Mouse (Mus musculus) adrenal gland, postnatal 14 days (tissue): Measurements from ENCODE around the gene Prmt1. TPM values are rescaled to one million over a fixed set of nuclear protein-coding genes. Genes with fewer than 3 reads are reported as not detected.
"Not testable (repeated sequence)": the region's sequence is repeated elsewhere in the genome, so short reads cannot be mapped to it uniquely, and the experiment has no call there.

Experiments
- DNase-seq: peaks from one replicate; pipeline ENCODE4 v3.0.0; 2021; ENCODE audit warnings: mixed read lengths
- long read RNA-seq, 2 experiments: library from polyadenylated mRNA; stranded (forward); transcript quantifications; one replicate each; pipeline ENCODE4 v2.0.0; 2021
- total RNA-seq: library from RNA; stranded (reverse); gene quantifications from 2 replicates; pipeline ENCODE4 v1.2.3, GENCODE M21; 2021

Prmt1 gene
- 224 and 250 TPM in 2 replicates for total RNA-seq
- long read RNA-seq, experiment 1, transcript Prmt1-203 (10 exons, 2,147 nt) = major isoform, 49 of 67 reads
- long read RNA-seq, experiment 1, partial matches to known transcripts = 3 of 67 reads
- long read RNA-seq, experiment 1, other reads (novel, unspliced or antisense) = 11 of 67 reads
- long read RNA-seq, experiment 2, transcript Prmt1-203 (10 exons, 2,147 nt) = major isoform, 27 of 35 reads
- long read RNA-seq, experiment 2, partial matches to known transcripts = 1 of 35 reads
- long read RNA-seq, experiment 2, other reads (novel, unspliced or antisense) = 4 of 35 reads

DNA sequence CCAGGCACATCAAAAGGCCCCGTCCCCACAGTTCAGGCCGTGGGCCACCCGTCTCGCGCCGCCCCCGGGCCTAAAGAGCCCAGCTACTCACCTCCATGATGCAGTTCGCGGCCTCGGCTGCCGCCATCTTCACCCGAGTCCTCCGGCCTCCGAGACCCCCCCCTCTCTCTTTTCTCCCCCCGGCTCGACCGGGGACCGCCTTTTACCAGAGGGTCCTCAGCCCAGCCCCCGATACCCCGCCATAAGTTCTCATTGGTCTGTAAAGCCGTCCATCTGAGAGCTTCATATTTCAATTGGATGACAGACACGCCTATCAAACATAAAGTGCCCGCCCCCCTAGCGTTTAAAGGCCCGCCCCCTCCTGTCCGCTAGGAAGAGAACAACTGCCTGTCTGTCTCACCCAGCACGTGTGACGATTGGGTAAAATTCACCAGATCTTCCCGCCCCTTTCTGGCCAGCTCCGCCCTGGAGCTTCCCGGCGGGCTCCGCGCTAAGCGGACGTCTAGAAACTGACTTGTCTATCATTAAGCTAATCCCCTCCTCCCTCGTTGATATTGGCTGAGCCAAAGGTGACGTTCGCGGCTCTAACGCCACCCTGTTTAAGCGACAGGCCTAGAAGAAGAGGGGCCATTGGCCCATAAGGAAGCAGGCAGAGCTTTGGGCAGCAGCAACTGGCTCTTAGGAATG is at the start of gene Prmt1:
Prmt1 (minus strand) TSS at position 377 of the 687 bp plus-strand sequence.
- DNase-seq = peak; percentile 97

- DNase-seq = no peak
Observed at GRCm38 (mm10) chr7:45035631-45036030, 49.3 kb upstream of the Prmt1 start.

- DNase-seq = no peak
Observed at GRCm38 (mm10) chr7:45033722-45034359, 47.5 kb upstream of the Prmt1 start.

DNA sequence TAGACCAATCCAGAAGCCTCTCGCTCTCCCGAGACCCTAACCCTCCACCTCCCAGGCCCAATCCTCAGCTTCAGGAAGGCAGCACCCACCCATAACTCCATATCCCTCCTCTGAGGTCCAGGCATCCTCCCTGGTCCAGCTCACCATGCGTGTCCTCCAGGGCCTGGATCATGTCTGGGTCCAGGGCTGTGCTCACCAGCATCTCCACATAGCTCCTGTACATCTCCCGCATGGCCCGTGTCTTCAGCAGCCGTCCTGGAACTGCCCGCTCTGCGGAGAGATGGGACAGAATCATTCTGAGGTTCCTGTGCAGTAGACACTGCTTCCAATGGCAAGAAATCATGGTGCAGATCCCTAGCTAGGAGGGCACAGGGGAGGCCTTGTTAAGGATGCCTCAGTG is 44.5 kb upstream of the Prmt1 start:
- DNase-seq = no peak

- no peak for DNase-seq
Observed at GRCm38 (mm10) chr7:45029995-45030394, 43.6 kb upstream of the Prmt1 start.

- no peak for DNase-seq
Observed at GRCm38 (mm10) chr7:45028351-45028750, 42.0 kb upstream of the Prmt1 start.

GRCm38 (mm10) chr7:45027761-45028160 is 41.4 kb upstream of the Prmt1 start:
- no peak for DNase-seq

DNA sequence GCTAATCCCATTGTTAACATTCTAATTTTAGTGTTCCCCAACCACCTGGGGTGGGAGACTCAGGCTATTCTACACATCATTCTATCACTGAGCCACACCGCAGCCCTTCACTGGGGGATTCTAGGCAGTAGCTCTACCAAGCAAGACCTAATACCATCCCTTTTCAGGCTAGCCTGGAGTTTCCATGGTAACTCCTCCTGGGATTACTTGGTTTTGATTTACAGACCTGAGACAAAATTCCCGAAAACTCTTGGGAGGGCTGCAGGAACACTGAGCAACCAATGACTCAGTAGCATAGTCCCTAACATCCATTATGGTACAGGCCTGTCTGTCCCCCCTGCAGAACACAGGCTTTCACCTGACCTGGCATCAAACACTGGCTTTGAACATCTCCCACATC is 39.9 kb upstream of the Prmt1 start:
- no peak for DNase-seq

- peak; percentile 79 for DNase-seq
Observed at GRCm38 (mm10) chr7:45025601-45026220, 39.3 kb upstream of the Prmt1 start.

DNA sequence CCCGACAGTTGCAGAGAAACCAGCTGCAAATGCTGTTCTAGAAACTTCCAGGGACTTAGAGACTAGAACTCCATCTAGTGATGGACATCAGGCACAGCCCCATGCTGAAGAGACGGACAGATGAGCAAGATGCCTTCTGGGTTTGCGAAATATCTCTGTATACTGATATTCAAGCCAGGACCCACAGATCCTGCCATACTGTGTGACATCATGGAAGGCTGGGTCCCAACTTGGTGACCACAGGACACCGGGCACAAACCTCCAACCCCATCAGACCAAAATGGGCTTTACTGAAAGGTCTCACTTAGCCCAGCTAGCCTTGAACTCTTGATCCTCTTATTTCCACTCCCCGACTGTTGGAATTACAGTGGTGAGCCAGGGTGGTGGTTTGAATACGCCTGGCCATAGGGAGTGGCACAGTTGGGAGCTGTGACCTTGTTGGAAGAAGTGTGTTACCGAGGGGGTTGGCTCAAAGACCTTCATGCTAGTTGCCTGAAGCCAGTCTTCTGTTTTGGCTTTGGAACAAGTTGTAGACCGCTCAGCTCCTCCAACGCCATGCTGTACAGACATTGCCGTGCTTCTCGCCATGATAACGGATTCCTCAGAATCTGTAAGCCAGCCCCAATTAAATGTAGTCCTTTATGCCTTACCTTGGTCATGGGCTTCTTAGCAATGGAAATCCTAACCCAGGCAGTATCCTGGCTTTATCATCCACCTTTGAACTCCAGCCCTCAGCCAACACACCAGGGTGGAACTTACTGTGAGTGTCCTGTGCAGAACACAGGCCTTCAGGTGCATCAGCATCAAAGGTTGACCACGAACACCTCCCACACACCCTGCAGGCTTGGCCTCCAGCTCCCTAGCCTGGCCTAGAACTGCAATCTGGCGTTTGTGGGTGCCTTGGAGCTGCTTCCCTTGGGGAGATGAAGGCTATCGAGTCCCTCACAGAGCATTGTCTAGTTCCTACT is 38.2 kb upstream of the Prmt1 start:
- no peak for DNase-seq

DNA sequence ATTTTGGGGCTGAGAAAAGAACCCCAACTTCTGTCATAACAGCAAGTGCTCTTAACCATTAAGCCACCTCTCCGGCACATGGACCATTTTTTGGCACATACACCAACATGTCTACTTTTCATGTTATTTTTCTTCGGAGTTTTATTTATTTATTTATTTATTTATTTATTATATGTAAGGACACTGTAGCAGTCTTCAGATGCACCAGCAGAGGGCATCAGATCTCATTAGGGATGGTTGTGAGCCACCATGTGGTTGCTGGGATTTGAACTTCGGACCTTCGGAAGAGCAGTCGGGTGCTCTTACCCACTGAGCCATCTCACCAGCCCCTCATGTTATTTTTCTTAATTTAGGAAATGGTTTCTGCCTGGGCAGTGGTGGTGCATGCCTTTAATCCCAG is 37.3 kb upstream of the Prmt1 start:
- DNase-seq = not testable (repeated sequence)

- DNase-seq = no peak
Observed at GRCm38 (mm10) chr7:45020225-45020624, 33.9 kb upstream of the Prmt1 start.

DNA sequence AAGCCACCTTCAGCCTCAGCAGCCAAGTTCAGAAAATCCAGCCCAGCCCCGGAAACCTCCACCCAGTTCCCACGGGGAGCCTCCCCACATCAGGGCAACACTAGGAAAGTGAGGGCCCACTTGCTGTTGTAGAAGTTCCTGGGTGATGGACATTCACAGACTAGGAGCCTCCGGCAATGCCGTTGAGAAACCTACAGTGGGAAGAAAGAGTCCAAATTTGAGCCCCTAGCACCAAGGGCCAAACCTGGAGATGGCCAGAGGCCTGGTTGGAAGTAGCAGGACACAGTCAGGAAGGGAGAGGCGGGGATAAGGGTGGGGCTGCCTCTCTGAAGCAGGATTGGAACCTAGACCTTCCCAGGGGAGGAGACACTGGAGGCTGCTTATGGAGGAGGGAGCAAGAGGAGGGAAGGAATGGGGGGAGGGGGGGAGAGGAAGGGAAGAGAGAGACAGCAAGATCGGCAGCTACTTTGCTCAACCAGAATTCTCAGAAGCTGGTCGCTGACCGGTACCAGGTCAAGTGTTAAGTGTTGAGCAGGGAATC is 32.7 kb upstream of the Prmt1 start:
- peak; percentile 58 for DNase-seq

DNA sequence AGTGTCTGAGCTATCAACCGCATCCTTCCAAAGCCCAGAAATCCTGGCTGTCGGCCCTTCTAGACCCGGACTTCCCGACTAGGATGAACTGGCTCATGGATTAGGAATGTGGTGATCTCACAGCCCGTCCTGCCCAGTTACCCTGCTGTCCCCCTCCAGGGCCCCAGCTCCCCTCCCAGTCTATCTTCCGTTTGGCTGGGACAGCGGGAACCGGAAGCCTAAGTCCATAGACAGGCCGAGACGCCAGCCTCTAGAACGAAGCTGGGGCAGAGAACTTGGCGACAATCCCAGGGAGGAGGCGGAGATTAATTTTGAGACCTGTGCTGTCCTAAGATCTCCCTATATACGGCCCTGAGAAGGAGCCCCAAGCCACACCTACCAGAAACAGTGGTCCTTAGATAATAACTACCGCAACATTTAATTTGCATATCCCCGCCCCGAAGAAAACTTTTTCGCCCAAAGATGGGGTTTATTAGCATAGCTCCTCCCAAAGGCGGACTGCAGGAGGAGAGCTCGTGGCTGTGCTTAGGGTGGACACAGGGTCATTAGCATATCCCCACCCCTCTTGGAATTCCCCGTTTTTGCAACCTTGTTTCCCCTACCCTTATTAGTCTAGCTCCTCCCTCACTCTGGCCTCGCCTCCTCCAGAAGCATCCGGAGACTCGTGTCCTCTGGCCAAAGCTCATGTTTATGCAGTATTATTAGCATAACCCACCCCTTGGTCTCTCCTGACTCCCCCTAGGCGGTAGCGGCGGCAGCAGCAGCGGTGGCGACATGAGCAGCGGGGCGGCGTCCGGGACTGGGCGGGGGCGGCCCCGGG is 31.1 kb upstream of the Prmt1 start, which contains the start of gene Rras:
Rras (plus strand) TSS at position 720 of the 820 bp plus-strand sequence.
- DNase-seq = peak; percentile 93

GRCm38 (mm10) chr7:45016761-45017160 is 30.4 kb upstream of the Prmt1 start:
- DNase-seq = no peak

- DNase-seq = peak; percentile 99
Observed at GRCm38 (mm10) chr7:45015957-45016612, 29.7 kb upstream of the Prmt1 start, which contains the start of gene Scaf1. Scaf1 (minus strand) TSS chr7:45016363.

GRCm38 (mm10) chr7:45015344-45015956 is 29.1 kb upstream of the Prmt1 start:
- DNase-seq = no peak

GRCm38 (mm10) chr7:45014096-45014451 is 27.7 kb upstream of the Prmt1 start:
- no peak for DNase-seq

DNA sequence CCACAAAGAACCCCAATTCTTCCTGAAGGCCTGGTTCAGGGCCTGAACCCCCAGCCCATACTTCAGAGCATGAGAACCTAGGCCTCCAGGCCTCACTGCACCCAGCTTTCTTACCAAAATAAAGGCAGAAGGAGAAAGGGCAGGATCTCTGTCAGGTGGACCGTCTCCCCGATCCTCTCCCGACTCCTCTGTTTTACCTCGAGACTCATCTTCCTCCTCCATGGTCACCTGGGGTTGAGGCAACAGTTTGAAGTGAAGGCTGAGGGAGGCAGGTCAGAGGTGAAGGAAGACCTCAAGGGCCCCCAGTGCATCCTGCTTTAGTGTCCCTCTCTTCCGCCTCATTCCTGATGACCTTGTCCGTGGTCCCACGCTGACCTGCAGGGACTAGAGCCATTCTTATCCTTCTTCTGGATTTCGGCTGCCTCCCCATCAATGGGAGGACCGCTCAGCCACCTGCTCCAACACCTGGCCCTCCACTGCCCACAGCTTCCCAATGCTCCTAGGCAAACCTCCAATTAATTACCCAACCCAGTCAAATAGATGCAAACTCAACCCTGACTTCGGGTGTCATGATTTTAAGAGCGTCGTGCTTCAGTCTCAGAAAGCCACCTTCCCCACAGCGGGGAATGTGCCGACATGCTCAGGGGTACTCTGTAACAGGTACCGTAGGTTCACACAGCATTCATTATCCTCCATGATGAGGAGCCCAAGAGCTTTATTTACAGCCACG is 27.2 kb upstream of the Prmt1 start:
- no peak for DNase-seq
